Mouse (Mus musculus): ENCODE data around the gene Vmn1r86. TPM values are rescaled to one million over a fixed set of nuclear protein-coding genes. Genes with fewer than 3 reads are reported as not detected.
"Not testable (repeated sequence)": the region's sequence is repeated elsewhere in the genome, so short reads cannot be mapped to it uniquely, and the experiment has no call there.

Vmn1r86 gene
- total RNA-seq (2014; fragmentation: Nextera tagmentation) (not detected in 2 replicates), total RNA-seq (2017) (not detected in 2 replicates)

DNA sequence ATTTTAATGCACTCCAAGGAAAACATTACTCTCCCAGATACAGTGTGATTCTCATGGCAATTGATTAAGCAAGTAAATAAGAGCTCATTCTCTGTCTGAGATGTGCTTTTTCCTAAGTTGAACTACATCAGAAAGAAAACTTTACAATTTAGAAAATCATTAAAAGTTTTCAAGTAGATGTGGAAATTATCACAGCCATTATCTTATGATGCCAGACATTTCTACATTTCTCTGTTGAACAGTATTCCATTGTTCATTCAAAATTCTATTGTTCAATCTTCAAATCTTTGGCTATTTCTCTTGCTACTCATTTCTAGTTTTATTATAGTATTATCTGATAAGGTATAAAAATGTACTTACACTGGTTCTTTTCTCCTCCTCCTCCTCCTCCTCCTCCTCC is at the start of gene Vmn1r86:
Gene Vmn1r86, minus strand, starts transcription at position 101 of the 400 bp plus-strand sequence.
- no peak for ATAC-seq (replicated peaks; ENCODE audit: low FRiP score, low TSS enrichment, poor library complexity, severe bottlenecking)

DNA sequence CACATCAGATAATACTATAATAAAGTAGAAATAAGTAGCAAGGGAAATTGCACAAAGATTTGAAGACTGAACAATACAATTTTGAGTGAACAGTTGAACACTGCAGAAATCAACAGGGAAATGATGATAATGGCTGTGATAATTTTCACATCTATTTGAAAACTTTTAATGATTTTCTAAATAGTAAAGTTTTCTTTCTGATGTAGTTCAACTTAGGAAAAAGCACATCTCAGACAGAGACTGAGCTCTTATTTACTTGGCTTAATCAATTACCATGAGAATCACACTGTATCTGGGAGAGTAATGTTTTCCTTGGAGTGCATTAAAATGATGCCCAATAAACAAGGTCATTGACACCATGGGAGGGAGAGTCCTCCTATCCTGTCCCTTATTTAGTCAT is 39.6 kb upstream of the Vmn1r86 start, which contains the start of gene Vmn1r88:
Gene Vmn1r88, plus strand, starts transcription at position 301 of the 400 bp plus-strand sequence.
- ATAC-seq (replicated peaks; ENCODE audit: low FRiP score, low TSS enrichment, poor library complexity, severe bottlenecking) = no peak

DNA sequence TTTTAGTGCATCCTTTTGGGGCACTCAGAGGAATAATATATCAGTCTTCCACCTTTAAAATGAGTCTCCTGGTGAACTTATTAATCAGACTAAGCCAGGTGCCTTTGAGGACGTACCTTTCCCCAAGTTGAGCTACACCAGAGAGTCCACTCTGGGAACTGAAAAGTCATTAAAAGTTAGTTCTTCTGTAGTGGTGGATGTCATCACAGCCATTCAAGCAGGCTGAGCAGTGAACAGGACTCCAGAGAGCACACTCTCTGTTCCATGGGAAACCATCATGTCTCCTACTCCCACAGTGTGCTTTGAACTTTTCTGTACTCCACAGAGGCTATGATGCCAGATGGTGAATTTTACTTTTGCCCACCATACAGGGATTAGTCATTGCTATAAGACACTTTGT is 20.3 kb upstream of the Vmn1r86 start, which contains the start of gene Vmn1r87:
Gene Vmn1r87, minus strand, starts transcription at position 101 of the 400 bp plus-strand sequence.
- no peak for ATAC-seq (replicated peaks; ENCODE audit: low FRiP score, low TSS enrichment, poor library complexity, severe bottlenecking)

DNA sequence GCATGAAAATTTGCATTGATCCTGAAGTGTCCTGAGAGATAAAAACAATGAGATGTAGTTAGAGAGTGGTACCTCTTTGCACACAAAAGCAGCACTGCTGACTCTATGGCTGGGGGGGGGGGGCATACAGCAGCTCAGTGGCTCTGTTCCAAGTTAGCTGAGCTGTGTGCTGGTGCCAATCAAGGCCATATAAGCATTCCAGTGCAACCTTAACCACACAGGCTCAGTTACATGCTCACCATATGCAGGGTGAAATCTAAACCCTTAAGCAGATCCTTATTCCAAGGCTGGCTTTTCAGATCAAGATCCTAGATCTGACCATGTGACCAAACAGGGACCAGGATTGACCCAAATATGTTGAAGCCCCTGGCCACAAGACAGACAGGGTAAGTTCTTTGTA is 17.6 kb upstream of the Vmn1r86 start:
- no peak for ATAC-seq (replicated peaks; ENCODE audit: low FRiP score, low TSS enrichment, poor library complexity, severe bottlenecking)

DNA sequence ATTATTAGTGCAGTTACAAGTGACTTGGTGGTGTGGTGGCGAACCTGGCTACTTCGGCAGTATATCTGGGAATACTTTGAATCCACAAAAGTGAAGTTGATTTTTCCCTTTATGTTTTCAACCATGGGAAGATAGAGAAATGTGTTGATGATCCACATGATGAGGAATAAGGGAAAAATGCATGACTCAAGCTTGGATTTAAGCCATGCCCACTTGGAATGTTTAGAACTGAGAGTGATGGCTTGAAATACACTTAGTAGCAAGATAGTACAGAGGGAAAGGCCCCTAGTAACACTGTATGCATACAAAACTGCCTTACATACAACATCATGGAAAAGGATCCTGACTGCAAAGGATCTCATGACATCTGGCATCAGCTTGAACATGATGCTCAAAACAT is 12.1 kb upstream of the Vmn1r86 start:
- no peak for ATAC-seq (replicated peaks; ENCODE audit: low FRiP score, low TSS enrichment, poor library complexity, severe bottlenecking)

DNA sequence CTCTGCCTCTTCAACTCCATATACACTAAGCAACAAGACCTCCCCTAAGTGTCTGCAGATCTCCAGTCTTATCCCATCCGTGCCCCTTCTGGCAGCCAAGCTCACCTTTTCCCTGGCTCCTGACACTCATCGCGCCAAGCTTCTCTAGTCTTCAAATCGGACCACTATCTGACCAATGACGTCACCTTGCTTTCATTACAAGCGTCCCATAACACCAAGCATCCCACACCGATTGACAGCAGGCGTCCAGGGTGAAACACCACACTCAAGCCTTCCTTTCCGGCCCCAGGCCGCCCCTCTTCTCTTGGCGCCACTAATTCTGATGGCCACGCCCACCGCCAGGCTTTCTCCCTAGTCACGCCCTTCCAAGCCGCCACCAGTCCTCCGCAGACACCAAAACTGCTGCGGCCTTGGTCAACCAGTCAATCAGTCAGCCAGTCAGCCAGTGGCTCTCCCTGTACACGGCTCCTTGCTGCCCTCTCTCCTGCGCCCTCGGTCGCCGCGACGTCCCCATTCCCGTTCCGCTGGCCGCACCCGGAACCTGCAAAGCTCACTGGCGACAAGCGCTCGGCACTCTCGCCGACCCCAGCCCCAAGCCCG is 3.9 kb upstream of the Vmn1r86 start:
- ATAC-seq (replicated peaks; ENCODE audit: low FRiP score, low TSS enrichment, poor library complexity, severe bottlenecking) = peak; percentile 100

DNA sequence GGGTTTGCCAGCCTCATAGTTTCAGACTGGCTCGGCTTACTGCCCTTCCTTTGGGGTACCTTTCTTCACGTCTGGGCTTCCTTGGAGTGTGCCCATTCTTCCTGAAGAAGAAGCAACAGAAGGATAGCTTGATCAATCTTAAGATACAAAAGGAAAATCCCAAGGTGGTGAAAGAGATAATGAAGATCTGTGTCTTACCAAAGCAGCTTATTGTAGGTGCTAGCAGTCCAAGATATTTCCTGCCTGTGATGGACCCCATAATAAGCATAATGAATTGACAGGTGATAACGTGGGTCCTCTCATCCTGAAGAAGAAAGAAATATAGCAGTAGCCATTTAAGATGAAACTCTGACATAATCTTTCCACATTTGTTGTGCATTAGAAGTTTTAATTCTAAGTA is 24.6 kb downstream of the Vmn1r86 start, which contains the start of gene Vmn1r85:
Gene Vmn1r85, minus strand, starts transcription at position 101 of the 400 bp plus-strand sequence.
- no peak for ATAC-seq (replicated peaks; ENCODE audit: low FRiP score, low TSS enrichment, poor library complexity, severe bottlenecking)

DNA sequence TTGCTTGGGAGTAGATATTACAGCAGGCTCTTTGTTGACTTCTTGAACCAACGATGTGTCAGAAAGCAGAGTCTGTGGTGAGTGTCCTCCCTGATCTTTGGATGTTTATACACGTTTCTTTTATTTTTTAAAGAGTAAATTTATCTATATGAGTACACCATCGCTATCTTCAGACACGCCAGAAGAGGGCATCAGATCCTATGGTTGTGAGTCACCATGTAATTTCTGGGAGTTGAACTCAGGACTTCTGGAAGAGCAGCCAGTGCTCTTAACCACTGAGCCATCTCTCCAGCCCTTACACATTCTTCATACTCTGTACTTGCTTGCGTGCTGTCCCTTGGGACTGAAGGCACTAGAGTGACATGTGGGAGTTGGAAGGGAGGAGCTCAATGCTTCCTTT is 47.4 kb downstream of the Vmn1r86 start:
- no peak for ATAC-seq (replicated peaks; ENCODE audit: low FRiP score, low TSS enrichment, poor library complexity, severe bottlenecking)

DNA sequence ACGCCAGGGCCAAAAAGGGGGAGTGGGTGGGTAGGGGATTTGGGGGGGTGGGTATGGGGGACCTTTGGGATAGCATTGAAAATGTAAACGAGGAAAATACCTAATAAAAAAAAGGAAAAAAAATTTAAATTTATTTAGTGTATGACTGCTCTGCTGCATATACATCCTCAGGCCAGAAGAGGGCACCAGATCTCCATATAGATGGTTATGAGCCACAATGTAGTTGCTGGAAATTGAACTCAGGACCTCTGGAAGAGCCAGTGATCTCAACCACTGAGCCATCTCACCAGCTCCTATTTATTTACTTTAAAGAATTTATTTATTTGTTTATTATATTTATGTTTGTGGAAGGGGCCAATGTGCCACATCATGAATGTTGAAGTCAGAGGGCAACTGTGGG is 56.3 kb downstream of the Vmn1r86 start:
- not testable (repeated sequence) for ATAC-seq (replicated peaks; ENCODE audit: low FRiP score, low TSS enrichment, poor library complexity, severe bottlenecking)

DNA sequence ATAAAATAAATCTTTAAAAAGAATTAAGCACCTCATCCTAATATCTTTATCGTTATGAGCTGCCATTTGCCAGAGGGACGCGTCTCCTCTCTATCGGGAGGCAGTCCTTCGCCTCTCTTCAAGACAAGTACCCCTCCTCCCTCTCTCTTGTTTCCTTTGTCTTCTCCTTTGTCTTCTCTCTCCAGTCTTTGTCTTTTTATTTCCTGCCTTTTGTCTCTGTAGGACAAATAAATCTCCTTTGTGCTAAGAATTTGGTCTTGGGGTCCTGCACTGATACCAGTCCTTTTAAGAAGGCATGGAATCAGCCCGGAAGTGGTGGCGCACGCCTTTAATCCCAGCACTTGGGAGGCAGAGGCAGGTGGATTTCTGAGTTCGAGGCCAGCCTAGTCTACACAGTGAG is 60.2 kb downstream of the Vmn1r86 start:
- no peak for ATAC-seq (replicated peaks; ENCODE audit: low FRiP score, low TSS enrichment, poor library complexity, severe bottlenecking)

DNA sequence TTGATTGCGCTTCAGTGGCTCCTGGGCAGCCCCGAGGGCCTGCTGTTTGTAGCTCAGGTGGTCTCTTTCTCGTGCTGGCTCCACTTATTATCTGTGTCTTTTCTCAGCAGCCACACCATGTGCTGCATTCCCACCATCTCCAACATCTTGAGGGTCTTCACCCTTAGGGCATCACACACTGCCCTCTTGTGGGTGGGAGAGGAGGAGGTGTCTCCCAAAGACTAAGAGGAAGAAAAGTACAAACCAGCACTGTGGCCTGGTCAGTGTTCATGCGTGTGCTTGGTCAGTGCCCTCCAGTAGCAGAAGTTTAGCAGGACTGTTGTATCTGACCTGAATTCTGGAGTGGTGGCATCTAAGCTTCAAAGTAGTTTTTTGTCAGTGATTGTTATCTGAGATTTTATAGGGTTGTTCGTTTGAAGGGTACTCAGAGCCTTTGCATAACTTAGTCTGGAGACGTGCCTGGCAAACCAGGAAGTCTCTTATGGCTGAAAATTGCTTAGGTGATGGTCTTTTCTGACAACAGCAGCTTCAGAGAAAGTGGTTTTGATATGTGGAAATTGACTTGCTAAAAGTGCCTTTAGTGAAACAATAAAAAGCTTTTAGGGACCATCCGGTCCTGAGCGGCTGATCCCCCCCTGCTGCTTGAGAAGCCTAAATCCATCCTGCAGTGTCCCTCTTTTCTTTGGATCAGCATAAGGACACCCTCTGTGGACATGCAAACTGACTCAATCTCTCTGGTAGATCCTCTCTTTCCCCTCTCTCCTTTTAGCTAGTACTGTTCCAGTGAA is 62.6 kb downstream of the Vmn1r86 start:
- ATAC-seq (replicated peaks; ENCODE audit: low FRiP score, low TSS enrichment, poor library complexity, severe bottlenecking) = no peak

DNA sequence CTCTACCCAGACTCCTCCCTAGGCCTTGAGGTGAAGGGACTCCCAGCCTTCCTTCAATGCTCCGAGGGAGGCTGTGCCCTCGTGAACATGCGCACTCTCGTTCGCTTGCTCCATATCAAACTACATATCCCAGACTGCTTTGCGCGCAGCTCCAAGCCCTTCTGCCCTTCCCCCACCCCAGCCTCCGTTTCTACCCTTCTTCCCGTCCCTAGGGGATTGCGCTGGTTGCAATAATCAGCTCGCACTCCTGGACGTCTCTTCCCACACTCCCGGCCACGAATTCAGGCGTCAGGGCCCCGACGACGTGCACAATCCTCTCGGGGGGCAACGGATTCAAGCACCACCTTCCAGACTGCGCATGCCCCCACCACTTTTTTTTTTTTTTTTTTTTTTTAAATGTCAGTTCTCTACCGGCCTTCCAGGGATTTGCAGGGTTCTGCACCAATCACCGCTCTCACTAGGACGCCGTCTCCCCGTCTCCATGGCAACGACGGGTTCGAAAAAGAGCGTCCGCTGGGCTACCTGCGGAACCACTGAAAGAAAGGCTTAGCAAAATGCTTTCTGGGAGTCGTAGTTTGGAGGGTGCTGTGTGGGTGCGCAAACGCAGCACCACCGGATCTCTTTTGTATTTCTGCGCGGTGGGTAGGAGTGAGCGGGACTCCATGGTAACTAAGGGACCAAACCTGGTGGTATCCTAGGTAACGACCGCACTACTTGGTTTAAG is 65.3 kb downstream of the Vmn1r86 start, which contains the start of gene Mzf1:
Gene Mzf1, minus strand, starts transcription at position 478 of the 724 bp plus-strand sequence.
- peak; percentile 88 for ATAC-seq (replicated peaks; ENCODE audit: low FRiP score, low TSS enrichment, poor library complexity, severe bottlenecking)

DNA sequence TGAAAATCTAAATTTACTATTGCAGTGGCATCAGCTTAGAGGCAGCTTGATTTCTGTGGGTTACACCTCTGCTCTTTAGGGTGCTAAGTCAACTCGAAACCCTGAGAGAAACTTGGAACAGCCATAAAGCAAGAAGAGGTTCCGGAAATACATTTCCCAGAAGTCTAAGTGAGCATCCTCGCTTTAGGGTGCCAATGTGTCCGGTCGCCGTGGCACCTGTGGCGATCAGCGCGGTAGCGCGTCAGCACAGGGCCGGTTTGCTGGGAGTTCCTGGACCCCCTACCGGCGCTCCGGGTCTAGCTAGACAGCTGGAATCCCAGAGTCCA is 65.8 kb downstream of the Vmn1r86 start:
- no peak for ATAC-seq (replicated peaks; ENCODE audit: low FRiP score, low TSS enrichment, poor library complexity, severe bottlenecking)

DNA sequence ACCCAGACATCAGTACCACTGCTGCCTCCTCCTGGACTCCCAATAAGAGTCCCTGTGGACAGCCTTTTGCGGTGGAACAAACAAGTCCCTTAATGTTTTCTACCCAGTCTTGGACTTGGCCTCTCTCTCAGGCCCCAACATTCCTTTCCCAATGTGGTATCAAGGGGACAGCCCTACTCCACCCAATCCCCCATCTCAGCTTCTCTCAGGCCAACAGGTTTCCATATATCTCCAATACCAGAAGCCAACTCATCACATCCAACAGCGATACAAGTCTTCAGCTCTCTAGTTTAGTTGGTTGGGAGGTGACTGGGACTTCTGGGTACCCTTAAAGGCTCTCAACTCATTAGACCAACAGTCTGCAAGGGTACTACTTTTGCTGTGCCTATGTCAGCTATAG is 66.2 kb downstream of the Vmn1r86 start:
- ATAC-seq (replicated peaks; ENCODE audit: low FRiP score, low TSS enrichment, poor library complexity, severe bottlenecking) = no peak

DNA sequence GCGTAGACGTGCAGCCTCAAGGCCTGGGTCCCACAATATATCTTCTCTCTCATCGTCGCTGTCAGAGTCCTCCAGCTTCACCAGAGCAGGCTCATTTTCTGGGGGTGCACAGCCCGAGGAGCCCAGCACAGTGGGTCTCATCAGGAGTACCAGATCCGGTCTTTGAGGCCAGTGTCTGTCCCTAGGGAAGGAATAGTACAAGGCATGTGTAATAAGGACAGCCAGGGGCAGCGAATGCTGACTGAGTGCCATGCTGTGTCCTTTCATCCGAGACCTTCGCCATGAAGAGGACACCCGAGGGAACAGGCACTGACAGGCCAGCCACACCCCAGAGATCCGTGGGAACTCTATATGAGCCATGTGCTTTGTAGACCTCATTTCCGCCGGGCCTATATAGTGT is 66.7 kb downstream of the Vmn1r86 start:
- no peak for ATAC-seq (replicated peaks; ENCODE audit: low FRiP score, low TSS enrichment, poor library complexity, severe bottlenecking)

Other genes with a start within 250 kb of the Vmn1r86 start
- 3.2 and 6.2 TPM in 2 replicates for gene Zfp128, start 238.7 kb downstream of the Vmn1r86 start, total RNA-seq (2014; fragmentation: Nextera tagmentation)
- gene Zfp128, start 238.7 kb downstream of the Vmn1r86 start, total RNA-seq (2017) = 3.3 and 4.0 TPM in 2 replicates
- gene Zscan22, start 222.1 kb downstream of the Vmn1r86 start, total RNA-seq (2014; fragmentation: Nextera tagmentation) = 13.3 and 18.7 TPM in 2 replicates
- gene Zscan22, start 222.1 kb downstream of the Vmn1r86 start, total RNA-seq (2017) = 5.7 and 7.1 TPM in 2 replicates
- gene Rps5, start 197.6 kb downstream of the Vmn1r86 start, total RNA-seq (2014; fragmentation: Nextera tagmentation) = 3,241 and 3,814 TPM in 2 replicates
- gene Rps5, start 197.6 kb downstream of the Vmn1r86 start, total RNA-seq (2017) = 1,950 and 2,335 TPM in 2 replicates
- gene Rnf225, start 192.5 kb downstream of the Vmn1r86 start, total RNA-seq (2014; fragmentation: Nextera tagmentation) = 0.77 and 1.2 TPM in 2 replicates
- 1.6 TPM in 1 of 2 replicates, not detected in the other for gene Rnf225, start 192.5 kb downstream of the Vmn1r86 start, total RNA-seq (2017)
- 3.7 and 4.3 TPM in 2 replicates for gene Zfp324, start 154.1 kb downstream of the Vmn1r86 start, total RNA-seq (2014; fragmentation: Nextera tagmentation)
- gene Zfp324, start 154.1 kb downstream of the Vmn1r86 start, total RNA-seq (2017) = 3.1 and 7.7 TPM in 2 replicates
- 6.1 and 9.0 TPM in 2 replicates for gene Zfp446, start 142.1 kb downstream of the Vmn1r86 start, total RNA-seq (2014; fragmentation: Nextera tagmentation)
- 1.6 and 1.9 TPM in 2 replicates for gene Zfp446, start 142.1 kb downstream of the Vmn1r86 start, total RNA-seq (2017)
- not detected in 2 replicates for gene Slc27a5, start 121.7 kb downstream of the Vmn1r86 start, total RNA-seq (2014; fragmentation: Nextera tagmentation)
- not detected in 2 replicates for gene Slc27a5, start 121.7 kb downstream of the Vmn1r86 start, total RNA-seq (2017)
- gene Trim28, start 120.8 kb downstream of the Vmn1r86 start, total RNA-seq (2014; fragmentation: Nextera tagmentation) = 654 and 831 TPM in 2 replicates
- gene Trim28, start 120.8 kb downstream of the Vmn1r86 start, total RNA-seq (2017) = 556 and 566 TPM in 2 replicates
- gene Zbtb45, start 109.9 kb downstream of the Vmn1r86 start, total RNA-seq (2014; fragmentation: Nextera tagmentation) = 14.0 and 30.8 TPM in 2 replicates
- 5.1 and 9.2 TPM in 2 replicates for gene Zbtb45, start 109.9 kb downstream of the Vmn1r86 start, total RNA-seq (2017)
- gene Chmp2a, start 85.1 kb downstream of the Vmn1r86 start, total RNA-seq (2014; fragmentation: Nextera tagmentation) = 159 and 192 TPM in 2 replicates
- 142 and 150 TPM in 2 replicates for gene Chmp2a, start 85.1 kb downstream of the Vmn1r86 start, total RNA-seq (2017)
- gene Ube2m, start 81.6 kb downstream of the Vmn1r86 start, total RNA-seq (2014; fragmentation: Nextera tagmentation) = 222 and 267 TPM in 2 replicates
- 106 and 110 TPM in 2 replicates for gene Ube2m, start 81.6 kb downstream of the Vmn1r86 start, total RNA-seq (2017)
- 0.62 and 3.9 TPM in 2 replicates for gene Mzf1, start 65.2 kb downstream of the Vmn1r86 start, total RNA-seq (2014; fragmentation: Nextera tagmentation)
- gene Mzf1, start 65.2 kb downstream of the Vmn1r86 start, total RNA-seq (2017) = 0.47 and 1.3 TPM in 2 replicates
- not detected in 2 replicates for gene Vmn1r85, start 24.7 kb downstream of the Vmn1r86 start, total RNA-seq (2014; fragmentation: Nextera tagmentation)
- gene Vmn1r85, start 24.7 kb downstream of the Vmn1r86 start, total RNA-seq (2017) = not detected in 2 replicates
- gene Vmn1r87, start 20.2 kb upstream of the Vmn1r86 start, total RNA-seq (2014; fragmentation: Nextera tagmentation) = not detected in 2 replicates
- gene Vmn1r87, start 20.2 kb upstream of the Vmn1r86 start, total RNA-seq (2017) = not detected in 2 replicates
- gene Vmn1r88, start 39.7 kb upstream of the Vmn1r86 start, total RNA-seq (2014; fragmentation: Nextera tagmentation) = 0.25 TPM in 1 of 2 replicates, not detected in the other
- gene Vmn1r88, start 39.7 kb upstream of the Vmn1r86 start, total RNA-seq (2017) = not detected in 2 replicates
- not detected in 2 replicates for gene Vmn1r89, start 93.1 kb upstream of the Vmn1r86 start, total RNA-seq (2014; fragmentation: Nextera tagmentation)
- not detected in 2 replicates for gene Vmn1r89, start 93.1 kb upstream of the Vmn1r86 start, total RNA-seq (2017)
- 164 and 210 TPM in 2 replicates for gene Lig1, start 157.4 kb upstream of the Vmn1r86 start, total RNA-seq (2014; fragmentation: Nextera tagmentation)
- 125 and 135 TPM in 2 replicates for gene Lig1, start 157.4 kb upstream of the Vmn1r86 start, total RNA-seq (2017)
- gene Zswim9, start 158.8 kb upstream of the Vmn1r86 start, total RNA-seq (2014; fragmentation: Nextera tagmentation) = 5.9 and 6.3 TPM in 2 replicates
- 1.7 and 5.9 TPM in 2 replicates for gene Zswim9, start 158.8 kb upstream of the Vmn1r86 start, total RNA-seq (2017)
- 10.9 and 11.4 TPM in 2 replicates for gene Pla2g4c, start 204.7 kb upstream of the Vmn1r86 start, total RNA-seq (2014; fragmentation: Nextera tagmentation)
- 11.5 and 13.6 TPM in 2 replicates for gene Pla2g4c, start 204.7 kb upstream of the Vmn1r86 start, total RNA-seq (2017)

Data from megakaryocyte-erythroid progenitor cell, adult 5-6 weeks (primary cell).